Mouse (Mus musculus): ENCODE results near the gene Grm8.
A peak's percentile ranks its signal among the peaks of the same experiment; 100 is the strongest.
"Not testable (repeated sequence)": the region's sequence is repeated elsewhere in the genome, so short reads cannot be mapped to it uniquely, and the experiment has no call there.

Gene Grm8

GRCm38 (mm10) chr6:27849644-27850043 is 285.3 kb downstream of the Grm8 start:
- no peak for DNase-seq (ENCODE audit: low spot score)

- DNase-seq (ENCODE audit: low spot score) = no peak
Measured at GRCm38 (mm10) chr6:27836159-27836558, 298.8 kb downstream of the Grm8 start.

- not testable (repeated sequence) for DNase-seq (ENCODE audit: low spot score)
Measured at GRCm38 (mm10) chr6:27819735-27820134, 315.2 kb downstream of the Grm8 start.

GRCm38 (mm10) chr6:27812789-27813188 is 322.2 kb downstream of the Grm8 start:
- no peak for DNase-seq (ENCODE audit: low spot score)

GRCm38 (mm10) chr6:27809996-27810395 is 325.0 kb downstream of the Grm8 start:
- DNase-seq (ENCODE audit: low spot score) = peak; percentile 3

GRCm38 (mm10) chr6:27806741-27807140 is 328.2 kb downstream of the Grm8 start:
- DNase-seq (ENCODE audit: low spot score) = no peak

GRCm38 (mm10) chr6:27800881-27801572 is 334.0 kb downstream of the Grm8 start:
- no peak for DNase-seq (ENCODE audit: low spot score)

- DNase-seq (ENCODE audit: low spot score) = no peak
Measured at GRCm38 (mm10) chr6:27798735-27799134, 336.2 kb downstream of the Grm8 start.

GRCm38 (mm10) chr6:27789566-27789965 is 345.4 kb downstream of the Grm8 start:
- DNase-seq (ENCODE audit: low spot score) = no peak

- peak; percentile 43 for DNase-seq (ENCODE audit: low spot score)
Measured at GRCm38 (mm10) chr6:27789151-27789550, 345.8 kb downstream of the Grm8 start.

GRCm38 (mm10) chr6:27782251-27782650 is 352.7 kb downstream of the Grm8 start:
- no peak for DNase-seq (ENCODE audit: low spot score)

GRCm38 (mm10) chr6:27781371-27781770 is 353.6 kb downstream of the Grm8 start:
- no peak for DNase-seq (ENCODE audit: low spot score)

- DNase-seq (ENCODE audit: low spot score) = no peak
Measured at GRCm38 (mm10) chr6:27775646-27776271, 359.2 kb downstream of the Grm8 start.

- DNase-seq (ENCODE audit: low spot score) = peak; percentile 26
Measured at GRCm38 (mm10) chr6:27762061-27762460, 372.9 kb downstream of the Grm8 start.

- no peak for DNase-seq (ENCODE audit: low spot score)
Measured at GRCm38 (mm10) chr6:27753290-27753829, 381.6 kb downstream of the Grm8 start.

GRCm38 (mm10) chr6:27746493-27746892 is 388.5 kb downstream of the Grm8 start:
- DNase-seq (ENCODE audit: low spot score) = no peak

- no peak for DNase-seq (ENCODE audit: low spot score)
Measured at GRCm38 (mm10) chr6:27745693-27746451, 389.1 kb downstream of the Grm8 start.

- DNase-seq (ENCODE audit: low spot score) = peak; percentile 46
Measured at GRCm38 (mm10) chr6:27689382-27689781, 445.6 kb downstream of the Grm8 start.

GRCm38 (mm10) chr6:27661747-27662435 is 473.1 kb downstream of the Grm8 start:
- no peak for DNase-seq (ENCODE audit: low spot score)

- DNase-seq (ENCODE audit: low spot score) = peak; percentile 30
Measured at GRCm38 (mm10) chr6:27657520-27657919, 477.5 kb downstream of the Grm8 start.

- peak; percentile 51 for DNase-seq (ENCODE audit: low spot score)
Measured at GRCm38 (mm10) chr6:27646503-27646902, 488.5 kb downstream of the Grm8 start.

GRCm38 (mm10) chr6:27645054-27645453 is 489.9 kb downstream of the Grm8 start:
- DNase-seq (ENCODE audit: low spot score) = no peak

Data from left cerebral cortex, adult 11 months (tissue).